Mouse (Mus musculus): Measurements from ENCODE around the gene Gm13697. TPM values are rescaled to one million over a fixed set of nuclear protein-coding genes. Genes with fewer than 3 reads are reported as not detected.

Gm13697 gene
- polyA plus RNA-seq, 1 experiment: not detected

DNA sequence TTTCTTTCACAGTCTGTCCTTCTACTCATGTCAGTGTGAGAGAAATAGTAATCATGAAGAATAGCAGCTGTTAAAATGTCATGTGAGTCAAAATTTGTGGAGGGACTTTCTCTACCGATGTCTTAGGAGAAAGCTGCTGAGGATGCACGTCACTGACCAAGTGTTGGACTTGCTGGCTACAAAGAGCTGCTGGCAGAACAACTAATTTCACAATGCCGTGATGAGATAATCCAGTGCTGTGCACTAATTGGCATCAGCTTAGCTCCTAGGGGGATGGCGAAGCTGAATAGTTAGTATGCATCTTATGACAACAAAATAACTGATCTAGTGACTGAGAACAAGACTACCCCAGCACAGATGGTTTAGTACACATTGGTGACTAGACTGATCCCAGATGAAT, 40.7 kb downstream of the Gm13697 start:
- 0 out of 2 replicates have a peak, but pooled peaks cover 4% of the 10 kb centered on the region for H3K4me1 ChIP-seq (ENCODE audit: control insufficient read depth, insufficient read depth, low read length)
- H3K4me3 ChIP-seq (ENCODE audit: insufficient read depth, low read depth, low read length): no peak overlapping the region
- H3K27ac ChIP-seq (ENCODE audit: insufficient read depth, low read depth, low read length): no peak overlapping the region
- TF ChIP-seq CTCF (IDR thresholded peaks at IDR 0.05; ENCODE audit: insufficient read depth, low read depth, low read length) (no peak), POLR2A (IDR thresholded peaks at IDR 0.05; ENCODE audit: insufficient read depth, low read depth, low read length) (no peak)
- WGBS: 38% methylated on average over 4 of the region's 4 CpGs

DNA sequence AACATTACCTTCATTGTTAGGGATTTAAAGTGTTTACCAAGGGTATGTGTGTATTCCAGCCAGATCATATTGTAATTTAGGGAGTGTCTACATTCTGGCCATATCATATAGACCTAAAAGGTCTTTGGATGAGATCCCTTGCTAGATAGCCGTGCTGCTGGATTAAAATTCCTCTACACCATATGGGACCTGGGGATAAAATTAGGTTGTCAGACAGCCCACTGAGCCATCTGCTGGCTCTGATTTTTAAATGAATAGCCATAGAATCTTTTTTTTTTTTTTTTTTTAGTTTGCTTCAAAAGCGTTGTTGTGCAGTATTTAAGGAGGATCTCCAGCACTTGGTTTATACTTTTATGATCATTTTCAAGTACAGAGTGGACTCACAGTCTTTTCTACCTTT, 48.0 kb downstream of the Gm13697 start:
- H3K4me3 ChIP-seq (ENCODE audit: insufficient read depth, low read depth, low read length): no peak overlapping the region
- WGBS: 93% methylated on average over 2 of the region's 2 CpGs

DNA sequence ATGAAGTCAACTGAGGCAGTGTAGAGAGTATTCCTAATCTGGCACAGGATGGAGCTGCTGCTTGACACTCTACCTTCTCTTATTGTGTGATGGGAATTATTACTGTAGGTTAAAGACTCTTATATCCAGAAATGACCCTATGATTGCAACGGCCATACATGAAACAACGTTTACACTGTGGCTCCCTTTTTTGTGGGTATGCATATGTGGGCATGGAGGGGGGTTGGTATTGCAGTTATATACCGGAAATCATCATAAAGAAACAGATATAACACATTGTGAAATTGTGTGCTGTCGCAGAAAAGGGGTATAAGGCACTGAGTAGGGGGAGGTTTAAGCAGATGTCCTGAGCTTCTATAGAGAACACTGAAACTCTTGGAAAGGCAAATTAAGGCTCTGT, 51.5 kb downstream of the Gm13697 start:
- H3K4me1 ChIP-seq (ENCODE audit: control insufficient read depth, insufficient read depth, low read length): no peaks in the 10 kb centered on the region
- TF ChIP-seq CTCF (IDR thresholded peaks at IDR 0.05; ENCODE audit: insufficient read depth, low read depth, low read length) (no peak), POLR2A (IDR thresholded peaks at IDR 0.05; ENCODE audit: insufficient read depth, low read depth, low read length) (no peak)
- WGBS: 90% methylated on average over 4 of the region's 4 CpGs
- no peak overlapping the region for H3K4me3 ChIP-seq (ENCODE audit: insufficient read depth, low read depth, low read length)
- no peak overlapping the region for H3K27ac ChIP-seq (ENCODE audit: insufficient read depth, low read depth, low read length)

More for the DNA sequence above, 48.0 kb downstream of the Gm13697 start:
- TF ChIP-seq CTCF (IDR thresholded peaks at IDR 0.05; ENCODE audit: insufficient read depth, low read depth, low read length): no peak
- no peak for TF ChIP-seq POLR2A (IDR thresholded peaks at IDR 0.05; ENCODE audit: insufficient read depth, low read depth, low read length)
- Histone ChIP-seq H3K4me1 (ENCODE audit: control insufficient read depth, insufficient read depth, low read length) (no peaks in the 10 kb centered on the region), H3K27ac (ENCODE audit: insufficient read depth, low read depth, low read length) (no peak overlapping the region)

Other genes with a start within 250 kb of the Gm13697 start
- gene Fam171b, start 172.1 kb upstream of the Gm13697 start, polyA plus RNA-seq (2012; ENCODE audit: insufficient read depth, insufficient read length, low replicate concordance, missing spikeins): 72.0 and 217 TPM in 2 replicates
- gene Zswim2, start 43.5 kb upstream of the Gm13697 start, polyA plus RNA-seq (2012; ENCODE audit: insufficient read depth, insufficient read length, low replicate concordance, missing spikeins): not detected in 2 replicates
- gene Gm13698, start 29.1 kb upstream of the Gm13697 start, polyA plus RNA-seq (2012; ENCODE audit: insufficient read depth, insufficient read length, low replicate concordance, missing spikeins): not detected in 2 replicates
- gene Gm13693, start 23.2 kb upstream of the Gm13697 start, polyA plus RNA-seq (2012; ENCODE audit: insufficient read depth, insufficient read length, low replicate concordance, missing spikeins): not detected in 2 replicates
- not detected in 2 replicates for gene Gm13695, start 17.4 kb upstream of the Gm13697 start, polyA plus RNA-seq (2012; ENCODE audit: insufficient read depth, insufficient read length, low replicate concordance, missing spikeins)
- not detected in 2 replicates for gene Gm13696, start 11.6 kb upstream of the Gm13697 start, polyA plus RNA-seq (2012; ENCODE audit: insufficient read depth, insufficient read length, low replicate concordance, missing spikeins)
- gene Gm13694, start 5.8 kb upstream of the Gm13697 start, polyA plus RNA-seq (2012; ENCODE audit: insufficient read depth, insufficient read length, low replicate concordance, missing spikeins): not detected in 2 replicates
- not detected in 2 replicates for gene Gm13691, start 5.8 kb downstream of the Gm13697 start, polyA plus RNA-seq (2012; ENCODE audit: insufficient read depth, insufficient read length, low replicate concordance, missing spikeins)